Mouse (Mus musculus) left cerebral cortex, adult 2 months (tissue): ENCODE data around the gene Gm38119. TPM values are rescaled to one million over a fixed set of nuclear protein-coding genes. Genes with fewer than 3 reads are reported as not detected.
A peak's percentile ranks its signal among the peaks of the same experiment; 100 is the strongest.
"Not testable (repeated sequence)": the region's sequence is repeated elsewhere in the genome, so short reads cannot be mapped to it uniquely, and the experiment has no call there.

ENCODE experiments used
- DNase-seq, 2 experiments: peaks; one replicate each; pipeline ENCODE4 v3.0.0; 2021 to 2022; ENCODE audit warnings: low spot score in 2 of 2, mixed read lengths in 1 of 2; ENCODE audit errors: extremely low spot score in 1 of 2
- H3K27ac ChIP-seq: fragments of 200-600 bp; 2 replicates; pipeline ENCODE4 v1.8.1; 2022
- H3K4me3 ChIP-seq: fragments of 200-600 bp; 2 replicates; pipeline ENCODE4 v1.8.1; 2022
- CTCF ChIP-seq: fragments of 200-600 bp; IDR thresholded peaks from 2 replicates; pipeline ENCODE4 v1.8.1; 2022; ENCODE audit warnings: antibody characterized with exemption, mild to moderate bottlenecking, moderate library complexity
- intact Hi-C: fragments of 180-260 bp; cut with DNase I; formaldehyde crosslinking; loops from one replicate; pipeline ENCODE4 v1.15.1; 2025
- long read RNA-seq, 2 experiments: library from polyadenylated mRNA; stranded (forward); transcript quantifications; one replicate each; pipeline ENCODE4 v2.0.0; 2021; ENCODE audit warnings: borderline mapping rate in 2 of 2
- total RNA-seq, 2 experiments: library from RNA; stranded (reverse); gene quantifications; 2 replicates each; pipeline ENCODE4 v1.2.3; 2021

The Gm38119 gene
- not detected for total RNA-seq
- long read RNA-seq, experiment 1: 0 reads
- long read RNA-seq, experiment 2: 0 reads

DNA sequence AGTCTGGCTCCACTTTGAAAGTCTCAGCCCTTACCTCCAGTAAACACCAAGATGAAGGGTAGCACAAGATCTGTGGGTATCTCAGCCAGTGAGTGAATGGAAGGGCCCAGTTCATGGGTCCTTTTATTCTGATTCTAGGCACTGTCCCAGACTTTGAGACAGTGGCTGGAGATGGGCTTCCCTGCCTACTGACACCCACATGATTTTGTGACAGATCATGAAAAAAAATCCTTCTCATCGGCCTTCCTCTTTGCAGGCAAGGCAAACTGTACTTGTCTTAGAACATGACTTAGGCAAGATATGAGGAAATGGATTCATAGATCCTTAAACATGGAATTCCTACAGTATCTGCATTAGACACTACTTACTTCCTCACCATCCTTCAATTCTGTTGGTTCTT lies at the start of gene Gm38119:
Gm38119 (minus strand) TSS at position 101 of the 400 bp plus-strand sequence.
- no peak for DNase-seq
- intact Hi-C loops: no loop called here
- no peak for TF ChIP-seq CTCF
- Histone ChIP-seq H3K4me3 (no peak within 1 kb of the TSS), H3K27ac (no peak within 1 kb of the TSS)

DNA sequence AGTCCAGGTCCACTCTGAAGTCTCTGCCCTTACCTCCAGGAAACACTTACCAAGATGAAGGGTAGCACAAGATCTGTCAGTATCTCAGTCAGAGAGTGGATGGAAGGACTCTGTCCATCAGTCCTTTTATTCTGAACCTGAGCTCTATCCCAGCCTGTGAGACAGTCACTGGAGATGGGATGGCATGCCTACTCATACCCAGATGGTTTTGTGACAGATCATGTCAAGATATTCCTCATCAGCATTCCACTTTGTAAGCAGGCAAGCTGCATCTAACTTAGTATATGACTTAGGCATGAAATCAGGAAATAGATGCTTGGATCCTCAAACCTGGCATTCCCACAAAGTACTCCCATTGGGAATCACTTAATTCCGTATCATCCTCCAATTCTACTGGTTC lies 39.9 kb upstream of the Gm38119 start, which contains the start of gene Lce1i:
Lce1i (minus strand) TSS at position 101 of the 400 bp plus-strand sequence.
- Histone ChIP-seq H3K27ac (no peak within 1 kb of the TSS), H3K4me3 (no peak within 1 kb of the TSS)
- DNase-seq: no peak
- intact Hi-C loops: no loop called here
- TF ChIP-seq CTCF: no peak

DNA sequence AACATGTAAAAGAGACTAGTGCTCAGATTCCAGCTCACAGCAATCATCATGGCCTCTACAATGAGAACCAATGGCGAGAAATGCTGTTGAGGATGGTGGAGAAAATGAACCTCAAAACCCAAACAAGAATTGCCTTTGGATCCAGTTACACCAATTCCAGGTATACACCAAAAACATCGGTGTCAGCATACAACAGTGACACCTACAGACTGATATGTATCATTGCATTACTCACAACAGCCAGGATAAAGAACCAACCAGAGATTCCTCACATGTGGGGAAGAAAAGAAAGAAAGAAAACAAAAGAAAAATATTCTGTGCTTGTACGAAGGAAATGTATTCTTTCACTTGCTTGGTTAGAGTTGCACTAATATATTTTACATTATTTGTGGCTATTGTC lies 32.7 kb upstream of the Gm38119 start:
- DNase-seq: no peak
- TF ChIP-seq CTCF: peak; percentile 51
- H3K4me3 ChIP-seq: no peak overlapping the region
- intact Hi-C loops: loop anchor here (5.0 kb wide), 1 partner anchor 619 kb away; no protein-coding TSS in a partner anchor
- H3K27ac ChIP-seq: no peak overlapping the region

DNA sequence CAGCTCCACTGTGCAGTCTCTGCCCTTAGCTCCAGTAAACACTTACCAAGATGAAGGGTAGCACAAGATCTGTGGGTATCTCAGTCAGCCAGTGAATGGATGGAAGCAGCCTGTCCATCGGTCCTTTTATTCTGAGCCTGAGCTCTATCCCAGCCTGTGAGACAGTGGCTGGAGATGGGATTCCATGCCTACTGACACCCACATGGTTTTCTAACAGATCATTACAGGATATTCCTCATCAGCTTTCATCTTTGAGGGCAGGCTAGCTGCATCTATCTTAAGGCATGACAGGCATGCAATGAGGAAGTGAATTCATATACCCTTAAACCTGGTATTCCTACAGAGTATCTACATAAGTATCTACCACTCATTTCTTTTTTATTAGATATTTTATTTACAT lies 26.1 kb upstream of the Gm38119 start, which contains the start of gene Lce1h:
Lce1h (minus strand) TSS at position 101 of the 400 bp plus-strand sequence.
- no peak for TF ChIP-seq CTCF
- intact Hi-C loops: no loop called here
- no peak for DNase-seq
- Histone ChIP-seq H3K27ac (no peak within 1 kb of the TSS), H3K4me3 (no peak within 1 kb of the TSS)

DNA sequence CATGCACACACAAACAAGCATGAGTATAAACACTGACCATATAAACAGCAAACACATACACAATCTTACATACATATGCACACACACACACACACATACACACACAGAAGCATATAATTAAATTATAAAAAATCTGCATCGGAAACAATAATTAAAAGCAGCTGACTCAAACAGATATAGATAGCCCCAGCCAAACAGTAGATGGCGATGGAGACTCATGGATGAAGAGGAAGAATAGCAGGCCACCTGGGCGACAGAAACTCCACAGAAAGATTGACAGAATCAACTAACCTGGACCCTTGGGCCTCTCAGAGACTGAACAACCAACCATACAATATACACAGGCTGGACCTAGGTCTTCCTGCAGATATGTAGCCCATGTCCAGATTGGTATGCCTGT lies 14.3 kb upstream of the Gm38119 start:
- peak; percentile 33 for TF ChIP-seq CTCF
- no peak for DNase-seq

DNA sequence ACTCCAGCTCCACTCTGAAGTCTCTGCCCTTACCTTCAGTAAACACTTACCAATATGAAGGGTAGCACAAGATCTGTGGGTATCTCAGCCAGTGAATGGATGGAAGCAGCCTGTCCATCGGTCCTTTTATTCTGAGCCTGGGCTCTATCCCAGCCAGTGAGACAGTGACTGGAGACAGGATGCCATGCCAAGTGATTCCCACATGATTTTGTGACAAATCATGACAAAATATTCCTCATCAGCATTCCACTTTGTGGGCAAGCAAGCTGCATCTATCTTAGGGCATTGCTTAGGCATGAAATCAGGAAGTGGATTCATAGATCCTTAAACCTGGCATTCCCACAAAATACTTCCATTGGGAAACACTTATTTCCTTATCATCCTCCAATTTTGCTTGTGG lies 13.3 kb upstream of the Gm38119 start, which contains the start of gene Lce1g:
Lce1g (minus strand) TSS at position 101 of the 400 bp plus-strand sequence.
- intact Hi-C loops: loop anchor here (2.0 to 10.0 kb wide), 2 partner anchors 151 to 243 kb away; partner anchors contain the start of gene Lce3f
- DNase-seq: no peak
- H3K4me3 ChIP-seq: no peak within 1 kb of the TSS
- no peak for TF ChIP-seq CTCF
- no peak within 1 kb of the TSS for H3K27ac ChIP-seq

More for the DNA sequence above, 14.3 kb upstream of the Gm38119 start:
- Histone ChIP-seq H3K4me3 (no peak overlapping the region), H3K27ac (no peak overlapping the region)
- intact Hi-C loops: loop anchor here (2.0 to 10.0 kb wide), 2 partner anchors 150 to 242 kb away; partner anchors contain the start of gene Lce3f

DNA sequence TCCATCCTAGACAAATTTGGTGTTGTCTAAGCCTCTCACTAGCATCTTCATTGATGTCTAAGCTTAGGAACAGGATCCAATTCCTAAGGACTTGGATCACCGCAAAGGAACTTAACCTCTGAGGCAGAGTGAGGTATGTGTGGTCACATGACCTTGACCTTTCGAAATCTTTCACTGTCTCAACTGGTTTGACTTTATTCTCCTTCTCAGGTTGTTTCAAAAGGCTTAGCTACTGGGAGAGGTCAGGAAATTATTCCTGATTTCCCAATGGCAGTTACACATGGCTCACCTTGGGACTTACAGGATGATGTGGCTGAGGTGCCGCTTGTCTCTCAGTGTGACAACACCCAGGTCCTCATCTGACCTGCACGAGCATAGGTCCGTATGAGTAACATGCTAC lies 16.3 kb downstream of the Gm38119 start:
- no peak for TF ChIP-seq CTCF
- intact Hi-C loops: no loop called here
- H3K4me3 ChIP-seq: no peak overlapping the region
- no peak for DNase-seq
- no peak overlapping the region for H3K27ac ChIP-seq

DNA sequence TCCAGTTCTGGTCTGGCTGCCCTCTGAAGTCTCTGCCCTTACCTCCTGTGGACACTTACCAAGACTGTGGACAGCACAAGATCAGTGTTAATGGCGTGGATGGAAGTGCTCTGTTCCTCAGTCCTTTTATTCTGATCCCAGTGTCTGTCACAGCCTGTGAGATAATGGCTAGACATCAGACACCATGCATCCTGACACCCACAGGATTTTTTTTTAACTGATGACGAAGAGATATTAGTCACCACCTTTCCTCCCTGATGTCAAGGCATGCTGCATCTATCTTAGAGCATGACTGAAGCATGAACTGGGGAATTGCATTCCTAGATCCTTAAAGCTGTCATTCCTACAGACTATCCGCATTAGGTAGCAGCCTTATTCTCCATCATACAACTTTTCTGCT lies 18.6 kb downstream of the Gm38119 start, which contains the start of gene Lce1f:
Lce1f (minus strand) TSS at position 101 of the 400 bp plus-strand sequence.
- TF ChIP-seq CTCF: no peak
- DNase-seq: no peak
- intact Hi-C loops: no loop called here

DNA sequence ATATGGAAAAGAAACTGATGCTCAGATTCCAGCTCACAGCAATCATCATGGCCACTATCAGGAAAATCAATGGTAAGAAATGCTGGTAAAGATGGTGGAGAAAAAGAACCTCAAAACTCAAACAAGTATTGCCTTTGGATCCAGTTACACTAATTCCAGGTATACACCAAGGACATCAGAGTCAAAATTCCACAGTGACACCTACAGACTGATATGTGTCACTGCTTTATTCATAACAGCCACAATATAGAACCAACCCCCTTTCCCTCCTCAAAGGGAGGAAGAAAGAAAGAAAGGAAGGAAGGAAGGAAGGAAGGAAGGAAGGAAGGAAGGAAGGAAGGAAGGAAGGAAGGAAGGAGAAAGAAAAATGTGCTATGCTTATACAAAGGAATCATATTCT lies 23.8 kb downstream of the Gm38119 start:
- DNase-seq: no peak
- Histone ChIP-seq H3K4me3 (no peak overlapping the region), H3K27ac (no peak overlapping the region)
- TF ChIP-seq CTCF: no peak
- intact Hi-C loops: no loop called here

More for the DNA sequence above, 18.6 kb downstream of the Gm38119 start, which contains the start of gene Lce1f:
- Histone ChIP-seq H3K4me3 (no peak within 1 kb of the TSS), H3K27ac (no peak within 1 kb of the TSS)

DNA sequence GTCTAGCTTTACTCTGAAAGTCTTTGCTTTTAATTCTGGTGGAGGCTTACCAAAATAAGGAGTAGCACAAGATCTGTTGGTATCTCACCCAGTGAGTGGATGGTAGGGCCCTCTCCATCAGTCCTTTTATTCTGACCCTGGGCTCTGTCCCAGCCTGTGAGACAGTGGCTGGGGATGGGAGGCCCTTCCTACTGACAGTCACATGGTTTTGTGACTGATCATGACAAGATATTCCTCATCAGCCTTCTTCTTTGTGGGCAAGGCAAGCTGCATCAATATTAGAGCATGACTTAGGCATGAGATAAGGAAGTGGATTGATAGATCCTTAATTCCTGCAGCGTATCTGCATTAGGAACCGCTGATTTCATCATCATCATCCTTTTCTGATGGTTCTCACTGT lies 29.9 kb downstream of the Gm38119 start, which contains the start of gene Lce1e:
Lce1e (minus strand) TSS at position 101 of the 400 bp plus-strand sequence.
- DNase-seq: no peak
- no peak within 1 kb of the TSS for H3K27ac ChIP-seq
- intact Hi-C loops: no loop called here
- no peak within 1 kb of the TSS for H3K4me3 ChIP-seq
- no peak for TF ChIP-seq CTCF

DNA sequence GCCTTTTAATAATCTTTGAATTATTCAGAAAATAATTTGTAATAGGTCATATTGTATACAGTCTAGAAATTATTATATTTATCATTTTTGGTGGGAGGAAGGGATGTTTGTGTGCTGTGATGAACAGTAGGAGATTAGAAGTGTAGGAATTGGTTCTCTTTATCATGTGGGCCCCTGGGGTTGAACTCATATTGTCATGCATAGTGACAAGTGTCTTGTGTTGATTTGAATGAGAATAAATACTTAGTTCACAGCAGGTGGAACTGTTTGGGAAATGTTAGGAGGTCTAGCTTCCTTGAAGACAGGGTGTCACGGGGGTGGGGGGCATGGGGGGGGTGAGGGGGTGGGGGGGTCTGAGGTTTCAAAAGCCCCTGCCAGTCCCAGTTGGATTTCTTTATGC lies 44.3 kb downstream of the Gm38119 start:
- H3K27ac ChIP-seq: no peak overlapping the region
- H3K4me3 ChIP-seq: no peak overlapping the region
- no peak for DNase-seq
- no peak for TF ChIP-seq CTCF
- intact Hi-C loops: no loop called here

DNA sequence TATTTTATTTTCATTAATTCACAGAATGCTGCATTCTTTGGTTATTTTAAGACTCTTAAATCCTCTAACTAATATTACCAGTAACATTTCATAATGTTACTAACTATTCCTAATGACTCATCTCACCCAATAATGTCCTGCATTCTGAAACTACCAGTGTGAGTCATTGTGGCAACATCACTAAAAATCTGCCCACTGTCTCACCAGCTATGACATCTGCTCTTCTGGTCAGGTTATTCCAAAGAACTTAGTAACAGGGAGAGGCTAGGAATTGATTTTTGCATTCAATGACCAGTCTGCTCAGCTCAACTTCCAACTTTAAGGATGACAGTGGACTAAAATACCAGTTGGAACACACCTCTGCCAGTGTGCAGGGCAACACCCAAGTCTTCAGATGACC lies 47.2 kb downstream of the Gm38119 start:
- H3K4me3 ChIP-seq: no peak overlapping the region
- no peak for DNase-seq
- H3K27ac ChIP-seq: no peak overlapping the region
- no peak for TF ChIP-seq CTCF
- intact Hi-C loops: no loop called here

DNA sequence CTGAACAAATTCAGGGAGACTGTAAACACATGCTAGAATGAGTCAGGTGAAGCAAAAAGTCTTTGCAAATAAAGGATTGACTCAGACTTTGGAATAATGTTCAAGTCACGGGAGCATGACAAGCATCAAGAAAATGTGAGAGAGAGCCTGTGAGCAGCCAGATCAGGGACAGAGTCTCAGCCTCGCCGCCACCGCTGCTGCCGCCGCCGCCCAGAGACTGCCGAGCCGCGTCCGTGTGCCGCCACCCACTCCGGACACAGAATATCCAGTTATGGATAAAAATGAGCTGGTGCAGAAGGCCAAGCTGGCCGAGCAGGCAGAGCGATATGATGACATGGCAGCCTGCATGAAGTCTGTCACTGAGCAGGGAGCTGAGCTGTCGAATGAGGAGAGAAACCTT lies 49.7 kb downstream of the Gm38119 start:
- intact Hi-C loops, DNase-seq, H3K27ac ChIP-seq, H3K4me3 ChIP-seq: not testable (repeated sequence)

Other genes starting within 250 kb of the Gm38119 start
- gene Sprr4, start 238.6 kb downstream of the Gm38119 start, total RNA-seq: not detected
- gene 2310046K23Rik, start 204.6 kb downstream of the Gm38119 start, total RNA-seq: not detected
- gene Ivl, start 165.4 kb downstream of the Gm38119 start, total RNA-seq: not detected
- not detected for gene Smcp, start 150.1 kb downstream of the Gm38119 start, total RNA-seq
- gene 2210017I01Rik, start 131.6 kb downstream of the Gm38119 start, total RNA-seq: not detected
- gene Lce6a, start 117.4 kb downstream of the Gm38119 start, total RNA-seq: not detected
- gene Lce1a1, start 90.8 kb downstream of the Gm38119 start, total RNA-seq: not detected
- not detected for gene Lce1b, start 82.2 kb downstream of the Gm38119 start, total RNA-seq
- gene Lce1a2, start 68.8 kb downstream of the Gm38119 start, total RNA-seq: not detected
- not detected for gene Lce1c, start 59.8 kb downstream of the Gm38119 start, total RNA-seq
- not detected for gene Lce1d, start 51.9 kb downstream of the Gm38119 start, total RNA-seq
- gene Lce1e, start 30.0 kb downstream of the Gm38119 start, total RNA-seq: not detected
- gene Lce1f, start 18.7 kb downstream of the Gm38119 start, total RNA-seq: not detected
- gene Lce1g, start 13.2 kb upstream of the Gm38119 start, total RNA-seq: not detected
- not detected for gene Lce1h, start 26.0 kb upstream of the Gm38119 start, total RNA-seq
- gene Lce1i, start 39.8 kb upstream of the Gm38119 start, total RNA-seq: not detected
- not detected for gene Lce1j, start 51.4 kb upstream of the Gm38119 start, total RNA-seq
- not detected for gene Lce1k, start 68.8 kb upstream of the Gm38119 start, total RNA-seq
- not detected for gene Kprp, start 88.2 kb upstream of the Gm38119 start, total RNA-seq
- not detected for gene Lce1l, start 112.2 kb upstream of the Gm38119 start, total RNA-seq
- gene 2310050C09Rik, start 131.1 kb upstream of the Gm38119 start, total RNA-seq: not detected
- not detected for gene Lce3a, start 187.1 kb upstream of the Gm38119 start, total RNA-seq
- not detected for gene Lce3b, start 193.9 kb upstream of the Gm38119 start, total RNA-seq
- not detected for gene Lce3c, start 205.4 kb upstream of the Gm38119 start, total RNA-seq
- gene Lce3d, start 218.3 kb upstream of the Gm38119 start, total RNA-seq: not detected
- gene Lce3e, start 228.0 kb upstream of the Gm38119 start, total RNA-seq: not detected